Comparison of ENCODE assay signal across 21 mouse cellular contexts in the genomic region with DNA sequence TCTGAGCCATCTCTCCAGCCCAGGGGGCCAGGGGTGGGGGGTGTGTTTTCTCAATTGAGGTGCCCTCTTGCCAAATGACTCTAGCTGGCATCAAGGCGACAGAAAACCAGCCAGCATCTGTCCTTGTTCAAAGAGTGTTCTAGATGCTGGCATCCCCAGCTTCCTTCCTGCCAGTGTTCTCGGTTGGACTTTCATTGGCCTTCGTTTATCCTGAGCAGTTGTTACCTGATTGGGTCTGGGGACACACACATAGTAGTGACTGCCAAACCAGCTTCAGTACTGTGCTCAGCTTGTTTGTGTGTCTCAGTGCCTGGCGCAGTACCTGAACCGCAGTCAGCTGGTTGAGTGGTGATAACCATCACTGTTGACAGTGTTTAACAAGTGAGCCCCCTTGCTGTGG. TPM values are rescaled to one million over a fixed set of nuclear protein-coding genes. Genes with fewer than 3 reads are reported as not detected.
A peak's percentile ranks its signal among the peaks of the same experiment; 100 is the strongest.
DNase-seq lines count a peak whose midpoint lies in the region; ATAC-seq lines count a peak whose summit lies in the region.
"Had no signal": no experiment of that assay in that cellular context is flagged by ENCODE, and none has a peak within 500 bp of the region (broad histone marks: within the 10 kb centered on the region; RNA-seq: fewer than 3 reads in every experiment).

No protein-coding gene starts in this region.

- WGBS in heart, embryonic 10.5 days = 65% methylated on average over 5 of the region's 5 CpGs
- WGBS in liver, embryonic 13.5 days (ENCODE audit: insufficient replicate concordance) = 58% methylated on average over 5 of the region's 5 CpGs
- 72% methylated on average over 5 of the region's 5 CpGs for WGBS in heart, embryonic 14.5 days

- H3K27ac ChIP-seq in heart, embryonic 10.5 days = peak overlapping the region; percentile 75
- H3K27ac ChIP-seq in liver, embryonic 13.5 days = no peak overlapping the region
- peak overlapping the region; percentile 87 to 88 for H3K27ac ChIP-seq in heart, embryonic 14.5 days (replicated peaks in 1 of 2; ENCODE audit: control insufficient read depth in 1 of 2, insufficient read depth in 1 of 2, low read depth in 2 of 2, low read length in 2 of 2)
- H3K27ac ChIP-seq: forebrain, embryonic 13.5 days; hindbrain, embryonic 15.5 days; intestine, embryonic 15.5 days; limb, embryonic 10.5 days had no signal

- H3K9ac ChIP-seq in liver, embryonic 13.5 days = no peak overlapping the region
- H3K9ac ChIP-seq in heart, embryonic 14.5 days (ENCODE audit: low read length) = no peak overlapping the region
- H3K9ac ChIP-seq: forebrain, embryonic 13.5 days; hindbrain, embryonic 15.5 days; intestine, embryonic 15.5 days had no signal

- H3K4me3 ChIP-seq in heart, embryonic 10.5 days = no peak overlapping the region
- no peak overlapping the region for H3K4me3 ChIP-seq in liver, embryonic 13.5 days (replicated peaks)
- H3K4me3 ChIP-seq in heart, embryonic 14.5 days (ENCODE audit: control insufficient read depth in 1 of 2, insufficient read depth in 1 of 2, low read depth in 1 of 2, low read length in 2 of 2) = no peak overlapping the region
- H3K4me3 ChIP-seq: forebrain, embryonic 13.5 days; hindbrain, embryonic 15.5 days; intestine, embryonic 15.5 days; limb, embryonic 10.5 days had no signal

- DNase-seq in heart, embryonic 10.5 days (ENCODE audit: low spot score) = no peak
- DNase-seq in heart, postnatal 4 days = no peak
- no peak for DNase-seq in liver, embryonic 13.5 days
- no peak for DNase-seq in liver
- DNase-seq in heart, postnatal 14 days = peak; percentile 33 to 44
- no peak for DNase-seq in embryo, embryonic 11 days
- DNase-seq: cerebellum, adult 2 months; cerebellum, postnatal 25 days; lung, adult 2 months; midbrain, embryonic 14.5 days had no signal

- H3K4me2 ChIP-seq in liver, embryonic 13.5 days = no peak overlapping the region
- peak overlapping the region; percentile 60 for H3K4me2 ChIP-seq in heart, embryonic 14.5 days (ENCODE audit: low read length)
- H3K4me2 ChIP-seq: forebrain, embryonic 13.5 days; hindbrain, embryonic 15.5 days; intestine, embryonic 15.5 days; liver, embryonic 11.5 days had no signal

- peaks cover 44% of the 10 kb centered on the region for H3K4me1 ChIP-seq in heart, embryonic 10.5 days
- H3K4me1 ChIP-seq in liver, embryonic 13.5 days (replicated peaks) = peaks cover 14% of the 10 kb centered on the region
- H3K4me1 ChIP-seq in heart, embryonic 14.5 days (ENCODE audit: control insufficient read depth in 2 of 2, insufficient read depth in 2 of 2, low read length in 2 of 2) = peaks cover 20 to 35% of the 10 kb centered on the region in 2 experiments
- H3K4me1 ChIP-seq: forebrain, embryonic 13.5 days; hindbrain, embryonic 15.5 days had no signal

- peaks cover 8% of the 10 kb centered on the region; the same call in 1 of the 2 replicates for H3K27me3 ChIP-seq in heart, embryonic 10.5 days (ENCODE audit: insufficient read depth, poor library complexity, severe bottlenecking)
- H3K27me3 ChIP-seq in liver, embryonic 13.5 days = peaks cover 38% of the 10 kb centered on the region
- no peaks in the 10 kb centered on the region for H3K27me3 ChIP-seq in heart, embryonic 14.5 days (ENCODE audit: control insufficient read depth, insufficient read depth, low read length)

- no peaks in the 10 kb centered on the region for H3K36me3 ChIP-seq in heart, embryonic 10.5 days
- H3K36me3 ChIP-seq in liver, embryonic 13.5 days = no peaks in the 10 kb centered on the region
- no peaks in the 10 kb centered on the region for H3K36me3 ChIP-seq in heart, embryonic 14.5 days (ENCODE audit: control insufficient read depth, insufficient read depth, low read length)
- H3K36me3 ChIP-seq: hindbrain, embryonic 15.5 days; intestine, embryonic 15.5 days; limb, embryonic 10.5 days had no signal

- intact Hi-C loops in heart, postnatal 14 days (cut with DNase I) = no loop called here

- no peaks in the 10 kb centered on the region for H3K9me3 ChIP-seq in heart, embryonic 10.5 days
- H3K9me3 ChIP-seq in liver, embryonic 13.5 days (replicated peaks) = no peaks in the 10 kb centered on the region
- H3K9me3 ChIP-seq in heart, embryonic 14.5 days (ENCODE audit: control insufficient read depth, low read length) = no peaks in the 10 kb centered on the region
- H3K9me3 ChIP-seq: forebrain, embryonic 13.5 days; hindbrain, embryonic 15.5 days; intestine, embryonic 15.5 days; limb, embryonic 10.5 days had no signal

- 0 out of 2 replicates have a peak, but pooled peaks have one; percentile 3 for ATAC-seq in liver, embryonic 13.5 days (ENCODE audit: low read depth)
- ATAC-seq in heart, embryonic 14.5 days (ENCODE audit: insufficient number of reproducible peaks, insufficient read depth, low FRiP score, low read depth) = no peak; the same call in 1 of the 2 replicates
- ATAC-seq: forebrain, embryonic 13.5 days; intestine, embryonic 15.5 days had no signal

RNA-seq across cellular contexts. Expression of gene Cxcl10, which starts 37.4 kb away (rescaled TPM):
- 0.64 TPM in 1 of 2 replicates, not detected in the other for polyA plus RNA-seq in heart, embryonic 10.5 days (2016; fragmentation: Nextera tagmentation; extraction: Ambion mirVana)
- total RNA-seq in heart, postnatal 4 days (2021) = under 1 TPM in 1 of 2 experiments, not detected in 1; 0.47 TPM
- 8.4 and 11.5 TPM in 2 replicates for polyA plus RNA-seq in liver, embryonic 13.5 days (2015; fragmentation: Nextera tagmentation; extraction: Ambion mirVana)
- 0.74 and 1.2 TPM in 2 replicates for polyA plus RNA-seq in heart, embryonic 14.5 days (2014; fragmentation: Nextera tagmentation; extraction: Ambion mirVana)
- total RNA-seq in heart, postnatal 14 days (2021) = under 1 TPM in 1 of 2 experiments, not detected in 1; 0.80 TPM
- total RNA-seq: layer of hippocampus, postnatal 14 days; MEL had no signal
- polyA plus RNA-seq: neural tube, embryonic 11.5 days; testis, adult 2 months had no signal

RNA-seq across cellular contexts. Expression of gene Nup54, which starts 48.9 kb away (rescaled TPM):
- polyA plus RNA-seq in heart, embryonic 10.5 days (2016; fragmentation: Nextera tagmentation; extraction: Ambion mirVana) = 52.8 and 60.8 TPM in 2 replicates
- 10 to 100 TPM; 29.0 to 29.2 TPM for total RNA-seq in heart, postnatal 4 days (2021)
- 39.6 and 45.0 TPM in 2 replicates for polyA plus RNA-seq in liver, embryonic 13.5 days (2015; fragmentation: Nextera tagmentation; extraction: Ambion mirVana)
- polyA plus RNA-seq in heart, embryonic 14.5 days (2014; fragmentation: Nextera tagmentation; extraction: Ambion mirVana) = 35.4 and 35.9 TPM in 2 replicates
- total RNA-seq in heart, postnatal 14 days (2021) = 10 to 100 TPM; 15.8 to 17.0 TPM

RNA-seq across cellular contexts. Expression of gene Art3, which starts 54.5 kb away (rescaled TPM):
- polyA plus RNA-seq in heart, embryonic 10.5 days (2016; fragmentation: Nextera tagmentation; extraction: Ambion mirVana) = 19.8 and 37.7 TPM in 2 replicates
- total RNA-seq in heart, postnatal 4 days (2021) = 100 to 1,000 TPM; 284 to 319 TPM
- 1.3 and 1.9 TPM in 2 replicates for polyA plus RNA-seq in liver, embryonic 13.5 days (2015; fragmentation: Nextera tagmentation; extraction: Ambion mirVana)
- polyA plus RNA-seq in heart, embryonic 14.5 days (2014; fragmentation: Nextera tagmentation; extraction: Ambion mirVana) = 59.2 and 60.2 TPM in 2 replicates
- total RNA-seq in heart, postnatal 14 days (2021) = 100 to 1,000 TPM; 620 to 781 TPM
- total RNA-seq: MEL had no signal

RNA-seq across cellular contexts. Expression of gene Cxcl9, which starts 58.2 kb away (rescaled TPM):
- not detected in 2 replicates for polyA plus RNA-seq in heart, embryonic 10.5 days (2016; fragmentation: Nextera tagmentation; extraction: Ambion mirVana)
- under 1 TPM; 0.26 to 0.74 TPM for total RNA-seq in heart, postnatal 4 days (2021)
- 0.05 TPM in 1 of 2 replicates, not detected in the other for polyA plus RNA-seq in liver, embryonic 13.5 days (2015; fragmentation: Nextera tagmentation; extraction: Ambion mirVana)
- polyA plus RNA-seq in heart, embryonic 14.5 days (2014; fragmentation: Nextera tagmentation; extraction: Ambion mirVana) = not detected in 2 replicates
- total RNA-seq in heart, postnatal 14 days (2021) = under 1 TPM; 0.57 to 0.88 TPM
- total RNA-seq: layer of hippocampus, postnatal 14 days; MEL had no signal
- polyA plus RNA-seq: C2C12; cerebellum, adult 2 months; forebrain, embryonic 13.5 days; hindbrain, embryonic 15.5 days; intestine, embryonic 15.5 days; limb, embryonic 10.5 days; liver, embryonic 11.5 days; midbrain, embryonic 14.5 days; neural tube, embryonic 11.5 days had no signal

Comparison
In these comparisons a context has a peak if more than half of its experiments do, and no peak if none do; other contexts are left out.
1. DNase-seq: peak in heart, postnatal 14 days (2 of 2); none in heart, embryonic 10.5 days (single experiment), heart, postnatal 4 days (single experiment), liver, embryonic 13.5 days (single experiment), liver (single experiment) and embryo, embryonic 11 days (single experiment).